Mouse (Mus musculus) layer of hippocampus, adult 2 months (tissue): ENCODE measurements around the gene L3hypdh. TPM values are rescaled to one million over a fixed set of nuclear protein-coding genes. Genes with fewer than 3 reads are reported as not detected.
"Not testable (repeated sequence)": the region's sequence is repeated elsewhere in the genome, so short reads cannot be mapped to it uniquely, and the experiment has no call there.

Experiments
- DNase-seq, 2 experiments: peaks; one replicate each; pipeline ENCODE4 v3.0.0; 2022; ENCODE audit warnings: low spot score in 2 of 2
- H3K27ac ChIP-seq: fragments of 200-600 bp; 2 replicates; pipeline ENCODE4 v1.8.1; 2022
- H3K4me3 ChIP-seq: fragments of 200-600 bp; 2 replicates; pipeline ENCODE4 v1.8.1; 2022; ENCODE audit warnings: mild to moderate bottlenecking
- CTCF ChIP-seq: fragments of 200-600 bp; conservative IDR thresholded peaks from 2 replicates; pipeline ENCODE4 v1.8.1; 2022; ENCODE audit warnings: antibody characterized with exemption, mild to moderate bottlenecking, moderate library complexity
- total RNA-seq, 2 experiments: library from RNA; stranded (reverse); gene quantifications; 2 replicates each; pipeline ENCODE4 v1.2.3; 2021

L3hypdh gene
- total RNA-seq, 2 experiments from 2014 or later: 3.0 to 3.5 TPM

- Histone ChIP-seq H3K27ac (peak overlapping the region; percentile 86), H3K4me3 (peak overlapping the region; percentile 59)
- DNase-seq: peak; percentile 18 to 25
- TF ChIP-seq CTCF: no peak
Observed at GRCm38 (mm10) chr12:72084261-72085023, 797 bp downstream of the L3hypdh start.

GRCm38 (mm10) chr12:72083265-72083664, 2.0 kb downstream of the L3hypdh start:
- DNase-seq: no peak
- Histone ChIP-seq H3K27ac (no peak overlapping the region), H3K4me3 (no peak overlapping the region)
- TF ChIP-seq CTCF: no peak

GRCm38 (mm10) chr12:72082370-72082769, 2.9 kb downstream of the L3hypdh start:
- no peak overlapping the region for H3K27ac ChIP-seq
- H3K4me3 ChIP-seq: no peak overlapping the region
- no peak for TF ChIP-seq CTCF
- DNase-seq: no peak

GRCm38 (mm10) chr12:72081961-72082360, 3.3 kb downstream of the L3hypdh start:
- no peak for DNase-seq
- no peak overlapping the region for H3K4me3 ChIP-seq
- no peak overlapping the region for H3K27ac ChIP-seq
- TF ChIP-seq CTCF: no peak

GRCm38 (mm10) chr12:72078248-72078647, 7.0 kb downstream of the L3hypdh start:
- TF ChIP-seq CTCF: no peak

GRCm38 (mm10) chr12:72070327-72071269, 14.6 kb downstream of the L3hypdh start, which contains the start of gene Gpr135:
Gene Gpr135, minus strand, starts transcription at chr12:72071125.
- TF ChIP-seq CTCF: peak; percentile 90
- DNase-seq: peak; percentile 84 to 85
- H3K4me3 ChIP-seq: peak within 1 kb of the TSS; percentile 68
- peak within 1 kb of the TSS; percentile 93 for H3K27ac ChIP-seq

More at GRCm38 (mm10) chr12:72078248-72078647, 7.0 kb downstream of the L3hypdh start:
- no peak overlapping the region for H3K4me3 ChIP-seq
- DNase-seq: no peak
- H3K27ac ChIP-seq: no peak overlapping the region

- peak overlapping the region; percentile 68 for H3K4me3 ChIP-seq
- no peak for DNase-seq
- no peak for TF ChIP-seq CTCF
- H3K27ac ChIP-seq: peak overlapping the region; percentile 93
Observed at GRCm38 (mm10) chr12:72069626-72070326, 15.5 kb downstream of the L3hypdh start.

- H3K4me3 ChIP-seq: no peak overlapping the region
- TF ChIP-seq CTCF: no peak
- no peak for DNase-seq
- no peak overlapping the region for H3K27ac ChIP-seq
Observed at GRCm38 (mm10) chr12:72057780-72058179, 27.5 kb downstream of the L3hypdh start.

GRCm38 (mm10) chr12:72053851-72054250, 31.4 kb downstream of the L3hypdh start:
- Histone ChIP-seq H3K4me3 (no peak overlapping the region), H3K27ac (no peak overlapping the region)
- no peak for DNase-seq
- no peak for TF ChIP-seq CTCF

- peak in 1 of 2 experiments; percentile 44 for DNase-seq
- Histone ChIP-seq H3K4me3 (no peak overlapping the region), H3K27ac (no peak overlapping the region)
- peak; percentile 82 for TF ChIP-seq CTCF
Observed at GRCm38 (mm10) chr12:72053303-72053702, 31.9 kb downstream of the L3hypdh start.

- Histone ChIP-seq H3K27ac (no peak overlapping the region), H3K4me3 (no peak overlapping the region)
- no peak for DNase-seq
- no peak for TF ChIP-seq CTCF
Observed at GRCm38 (mm10) chr12:72052571-72052970, 32.7 kb downstream of the L3hypdh start.

- Histone ChIP-seq H3K27ac (no peak overlapping the region), H3K4me3 (no peak overlapping the region)
- no peak for TF ChIP-seq CTCF
- DNase-seq: no peak
Observed at GRCm38 (mm10) chr12:72050821-72051220, 34.4 kb downstream of the L3hypdh start.

- not testable (repeated sequence) for DNase-seq, H3K4me3 ChIP-seq, H3K27ac ChIP-seq
Observed at GRCm38 (mm10) chr12:72050156-72050555, 35.1 kb downstream of the L3hypdh start.
